Mouse (Mus musculus) macrophage (primary cell): ENCODE measurements around the gene Pcnx4. TPM values are rescaled to one million over a fixed set of nuclear protein-coding genes. Genes with fewer than 3 reads are reported as not detected.

Source experiments
- H3K27ac ChIP-seq: fragments of 350-480 bp; formaldehyde crosslinking; 2 replicates; pipeline ENCODE4 v1.9.0; 2021
- H3K36me3 ChIP-seq: fragments of 350-480 bp; formaldehyde crosslinking; 2 replicates; pipeline ENCODE4 v1.9.0; 2021; ENCODE audit errors: inconsistent target
- H3K4me3 ChIP-seq: fragments of 350-480 bp; formaldehyde crosslinking; 2 replicates; pipeline ENCODE4 v1.9.0; 2021; ENCODE audit errors: inconsistent target
- H3K79me2 ChIP-seq: fragments of 350-480 bp; formaldehyde crosslinking; 2 replicates; pipeline ENCODE4 v1.9.0; 2021; ENCODE audit errors: inconsistent target
- WGBS: methylation state at CpG from one replicate; pipeline ENCODE4 v1.1.7; 2026; ENCODE audit warnings: inconsistent platforms; ENCODE audit not compliant: missing documents; 5-methylcytosine and 5-hydroxymethylcytosine counted together
- polyA plus RNA-seq: library from polyadenylated mRNA; stranded (reverse); fragments of 250-400 nt; gene quantifications from 3 replicates; pipeline ENCODE4 v1.2.4, GENCODE M21; 2018; ENCODE audit warnings: inconsistent platforms
- total RNA-seq, 78 experiments: library from RNA; depleted of rRNA; stranded (reverse); fragments of 250-400 nt; gene quantifications; 1 replicate in 9 of 78; 2 replicates in 24 of 78; 3 replicates in 43 of 78; 4 replicates in 2 of 78; pipeline ENCODE4 v1.2.4; 2018; ENCODE audit warnings: inconsistent platforms in 56 of 78

The Pcnx4 gene
- 10 to 100 TPM in 3 of 26 experiments, 1 to 10 TPM in 23; 1.0 to 10.8 (median 6.9) TPM for total RNA-seq (2018; cell fraction: chromatin; rRNA removed)
- total RNA-seq (2018; cell fraction: cytosol; rRNA removed) = 1 to 10 TPM; 2.2 to 5.4 (median 3.9) TPM
- total RNA-seq (2018; cell fraction: nucleus; rRNA removed) = 10 to 100 TPM in 1 of 26 experiments, 1 to 10 TPM in 25; 1.8 to 10.1 (median 6.3) TPM
- polyA plus RNA-seq = 2.6 to 4.2 TPM (median 4.0 TPM) in 3 replicates

DNA sequence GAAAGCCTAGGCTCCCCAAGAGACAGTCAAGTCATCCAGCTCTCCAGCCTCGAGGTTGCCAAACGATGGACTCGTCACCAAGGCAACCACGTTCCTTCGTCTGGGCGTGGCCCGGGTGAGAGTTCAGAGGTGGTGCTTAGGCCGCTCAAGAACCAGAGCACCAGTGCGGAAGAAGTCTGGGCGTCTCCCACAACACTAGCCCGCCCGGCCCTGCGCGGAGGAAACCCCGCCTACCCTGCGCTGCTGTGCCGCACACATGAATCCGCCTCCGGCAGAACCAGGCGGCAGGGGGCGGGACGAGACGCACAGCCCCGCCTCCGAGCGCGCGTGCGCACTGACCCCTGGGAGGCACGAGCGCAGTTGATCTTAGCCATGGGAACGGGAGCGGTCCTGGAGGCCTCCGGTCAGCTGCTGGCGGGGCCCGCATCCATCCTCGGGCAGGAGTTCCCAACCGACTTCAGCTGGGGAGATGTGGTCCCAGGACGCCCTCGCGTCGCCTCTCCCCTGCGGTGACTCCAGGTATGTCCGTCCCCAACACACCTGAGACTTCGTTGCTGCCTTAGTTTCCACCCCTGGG is at the start of gene Pcnx4:
Gene Pcnx4, plus strand, starts transcription at position 363 of the 577 bp plus-strand sequence.
- Histone ChIP-seq H3K27ac (no peak within 1 kb of the TSS), H3K4me3 (peak within 1 kb of the TSS; percentile 75), H3K79me2 (peaks cover 32% of the 10 kb centered on the region; the same call in 1 of the 2 replicates), H3K36me3 (no peaks in the 10 kb centered on the region)
- WGBS = under 1% methylated on average over 45 of the region's 45 CpGs

DNA sequence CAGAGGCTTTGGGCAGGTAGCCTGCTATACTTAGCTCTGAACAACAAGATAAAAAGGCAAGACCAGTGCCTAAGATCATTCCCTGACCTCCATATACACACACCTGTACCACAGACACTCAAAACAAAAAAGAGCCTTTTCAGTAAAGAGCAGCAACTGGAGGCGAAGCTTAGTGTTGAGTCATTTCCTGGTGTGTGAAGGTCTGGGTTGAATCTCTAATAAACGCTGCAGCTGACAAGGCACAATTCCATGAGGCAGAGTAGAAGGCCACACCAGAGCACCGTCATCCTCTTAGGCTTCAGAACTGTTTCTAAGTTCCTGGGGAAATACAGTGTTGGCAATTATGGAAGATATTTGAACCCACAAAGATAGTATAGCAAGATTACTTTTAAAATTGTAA is 48.7 kb upstream of the Pcnx4 start:
- H3K27ac ChIP-seq = peak overlapping the region; percentile 95
- no peaks in the 10 kb centered on the region for H3K79me2 ChIP-seq
- H3K4me3 ChIP-seq = no peak overlapping the region
- 14% methylated on average over 3 of the region's 3 CpGs for WGBS
- H3K36me3 ChIP-seq = no peaks in the 10 kb centered on the region

DNA sequence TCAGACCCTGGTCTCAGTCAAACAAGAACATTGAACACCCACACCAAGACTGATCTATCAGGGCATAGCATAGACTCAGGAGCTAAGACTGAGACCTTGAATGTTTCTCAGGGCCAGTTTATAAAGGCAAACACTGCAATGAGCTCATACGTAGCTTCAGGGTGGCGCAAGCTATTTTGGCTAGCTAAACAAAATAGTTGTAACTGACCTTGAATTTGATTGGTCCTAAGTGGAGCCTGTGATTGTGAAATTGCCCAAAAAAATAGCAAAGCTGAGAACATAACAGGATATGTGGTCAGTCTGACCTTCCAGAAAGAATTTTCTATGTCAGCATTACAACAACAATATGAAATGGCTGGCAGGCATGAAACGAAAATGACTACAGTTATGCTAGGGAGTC is 46.2 kb upstream of the Pcnx4 start:
- peak overlapping the region; percentile 95 for H3K27ac ChIP-seq
- WGBS = 11% methylated on average over 3 of the region's 3 CpGs
- H3K4me3 ChIP-seq = no peak overlapping the region
- H3K79me2 ChIP-seq = no peaks in the 10 kb centered on the region
- no peaks in the 10 kb centered on the region for H3K36me3 ChIP-seq

DNA sequence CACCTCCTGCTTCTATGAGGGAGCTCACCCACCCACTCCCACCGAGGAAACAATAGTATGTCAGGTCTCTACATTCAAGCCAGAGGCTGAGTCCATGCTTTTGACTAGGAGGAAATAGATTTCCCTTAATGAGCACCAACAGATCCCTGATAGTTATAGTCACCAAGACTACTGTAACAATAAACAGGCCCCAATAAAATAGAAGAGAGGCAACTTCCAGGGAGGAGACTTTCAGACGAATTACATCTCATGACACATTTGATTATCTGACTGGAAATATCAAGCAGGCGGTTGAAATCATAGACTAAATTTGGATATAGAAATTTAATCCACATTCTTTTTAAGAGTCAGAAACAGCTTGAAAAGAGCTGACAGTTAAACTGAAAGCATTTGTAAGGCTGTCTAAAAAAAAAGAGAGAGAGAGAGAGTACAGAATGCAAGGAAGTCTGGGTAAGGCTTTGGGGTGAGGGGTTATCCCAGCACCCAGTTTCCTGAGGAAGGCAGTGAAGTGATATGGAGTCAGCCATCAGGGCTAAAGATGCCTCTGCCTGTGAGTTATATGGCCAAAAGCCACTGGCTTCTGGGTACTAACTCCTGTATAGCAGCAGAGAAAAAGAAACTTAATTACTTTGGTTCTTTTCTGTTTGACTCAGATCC is 45.0 kb upstream of the Pcnx4 start:
- no peak overlapping the region for H3K4me3 ChIP-seq
- H3K27ac ChIP-seq = peak overlapping the region; percentile 95
- 88% methylated on average over 3 of the region's 3 CpGs for WGBS

DNA sequence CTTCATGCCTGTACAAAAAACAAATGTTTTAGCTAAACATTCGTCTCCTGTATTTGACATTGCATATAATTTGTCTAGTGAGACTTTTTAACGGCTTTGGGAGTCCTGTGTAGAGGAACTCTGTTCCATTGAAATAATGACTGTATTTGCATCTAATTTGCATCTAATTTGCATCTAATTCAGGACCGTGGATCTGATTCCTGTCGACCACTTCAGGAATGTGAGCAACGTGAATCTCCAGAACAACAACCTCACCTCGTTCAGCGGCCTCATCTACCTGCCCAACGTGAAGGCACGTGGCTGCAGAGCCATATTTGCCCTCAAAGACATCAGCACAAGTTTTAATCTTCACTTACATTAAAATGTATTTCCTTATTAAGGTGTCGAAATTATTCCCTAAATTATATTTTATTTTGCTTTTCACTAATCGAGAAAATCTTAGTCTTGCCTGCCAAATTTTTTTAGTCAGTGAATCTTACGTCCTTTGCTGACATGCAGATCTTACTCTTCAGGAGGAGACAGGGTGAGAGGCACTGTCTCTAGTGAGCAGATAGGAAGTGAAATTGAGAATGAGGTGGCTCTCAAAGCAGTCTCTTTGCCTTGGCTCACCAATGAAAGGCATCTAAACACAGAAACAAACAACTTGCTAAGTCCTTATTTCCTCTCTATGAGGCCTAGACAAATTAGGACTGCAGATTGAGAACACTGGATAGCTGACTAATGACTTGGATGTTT is 39.1 kb upstream of the Pcnx4 start:
- 89% methylated on average over 12 of the region's 12 CpGs for WGBS
- no peaks in the 10 kb centered on the region for H3K36me3 ChIP-seq
- H3K27ac ChIP-seq = no peak overlapping the region
- H3K79me2 ChIP-seq = no peaks in the 10 kb centered on the region
- no peak overlapping the region for H3K4me3 ChIP-seq

More for the DNA sequence above, 45.0 kb upstream of the Pcnx4 start:
- H3K36me3 ChIP-seq = no peaks in the 10 kb centered on the region
- H3K79me2 ChIP-seq = no peaks in the 10 kb centered on the region

DNA sequence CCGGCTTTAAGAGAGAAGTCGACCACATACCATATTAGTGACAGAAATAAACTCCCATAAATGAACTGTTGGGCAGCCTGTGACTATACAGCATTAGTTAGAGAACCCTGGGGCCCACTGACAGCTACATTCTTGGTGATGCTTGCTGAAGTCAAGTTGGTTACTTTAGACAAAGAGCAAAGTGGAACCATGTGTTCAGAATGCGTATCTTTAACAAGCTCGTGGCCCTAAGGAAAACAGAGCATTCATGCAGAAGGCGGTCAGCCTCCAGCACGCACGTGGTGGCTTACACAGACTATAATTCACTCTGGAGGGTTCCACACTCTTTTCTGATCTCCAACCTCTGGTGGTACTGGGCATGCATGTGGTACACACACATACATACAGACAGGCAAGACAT is 26.6 kb upstream of the Pcnx4 start:
- no peaks in the 10 kb centered on the region for H3K79me2 ChIP-seq
- no peak overlapping the region for H3K27ac ChIP-seq
- H3K36me3 ChIP-seq = no peaks in the 10 kb centered on the region
- H3K4me3 ChIP-seq = no peak overlapping the region
- 89% methylated on average over 7 of the region's 7 CpGs for WGBS

DNA sequence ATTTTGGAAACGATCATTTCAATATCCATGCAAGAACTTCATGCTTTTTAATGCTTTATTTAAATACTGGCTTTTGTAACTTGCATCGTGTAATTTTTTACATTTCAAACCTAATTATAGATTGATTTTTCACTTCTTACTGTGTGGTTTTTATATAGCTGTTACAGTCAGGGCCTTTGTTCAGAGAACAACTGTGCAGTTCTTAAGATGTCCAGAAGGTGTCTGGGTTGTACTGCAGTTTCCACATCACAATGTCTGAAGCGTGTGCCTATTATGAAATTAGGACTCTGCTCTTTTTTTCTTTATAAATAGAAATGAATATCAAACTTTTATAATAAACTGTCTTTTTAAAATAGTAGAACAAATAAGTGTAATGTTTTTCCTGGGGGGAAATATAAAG is 20.7 kb upstream of the Pcnx4 start:
- WGBS = 67% methylated on average over 3 of the region's 3 CpGs
- H3K27ac ChIP-seq = no peak overlapping the region
- H3K4me3 ChIP-seq = no peak overlapping the region
- H3K79me2 ChIP-seq = no peaks in the 10 kb centered on the region
- no peaks in the 10 kb centered on the region for H3K36me3 ChIP-seq

DNA sequence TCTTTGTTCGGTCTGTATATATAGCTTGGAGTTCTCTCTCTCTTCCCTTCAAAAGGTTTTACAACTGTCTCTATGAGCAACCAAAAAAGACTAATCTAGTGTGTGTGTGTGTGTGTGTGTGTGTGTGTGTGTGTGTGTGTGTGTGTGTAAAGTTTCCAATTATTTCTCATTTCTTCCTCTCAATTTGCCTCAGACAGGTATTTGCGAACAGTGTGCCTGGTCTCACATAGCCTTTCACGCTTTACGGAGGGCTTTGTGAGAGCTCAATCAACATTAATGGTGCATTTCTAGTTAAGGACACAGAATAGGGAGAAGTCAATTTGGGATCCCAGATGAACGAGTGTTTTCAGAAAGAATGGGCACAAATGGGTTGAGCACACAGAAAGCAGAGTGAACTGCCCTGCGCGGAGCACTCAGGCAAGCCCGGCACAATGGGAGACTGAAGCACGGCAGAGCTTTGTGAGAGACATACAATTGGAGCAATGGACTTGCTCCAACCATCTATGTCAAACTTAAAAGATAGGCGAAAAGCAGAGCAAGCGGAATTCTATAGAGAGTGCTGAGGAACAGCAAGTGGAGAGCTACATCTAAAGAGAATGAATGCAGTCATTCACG is 18.0 kb upstream of the Pcnx4 start:
- WGBS = 94% methylated on average over 12 of the region's 12 CpGs
- Histone ChIP-seq H3K79me2 (no peaks in the 10 kb centered on the region), H3K36me3 (no peaks in the 10 kb centered on the region), H3K27ac (no peak overlapping the region), H3K4me3 (no peak overlapping the region)

DNA sequence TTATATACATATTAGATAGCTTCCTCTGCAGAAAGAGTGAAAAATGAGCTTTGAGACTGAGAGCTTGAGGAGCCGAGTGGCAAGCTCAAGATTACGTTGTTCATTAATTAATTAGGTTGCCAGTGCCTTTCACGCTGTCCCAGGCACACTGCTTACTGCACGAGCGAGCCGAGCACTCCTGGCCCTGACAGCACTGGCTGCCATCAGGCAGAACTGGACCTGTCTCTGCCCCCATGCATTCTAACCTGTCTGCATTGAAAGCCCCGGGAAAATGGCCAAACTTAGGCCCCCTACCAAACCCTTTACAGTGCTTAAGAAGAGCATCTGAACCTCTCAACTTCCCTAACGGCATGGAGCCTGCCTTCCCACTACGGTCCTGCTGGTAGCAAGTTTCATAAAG is 16.8 kb upstream of the Pcnx4 start:
- Histone ChIP-seq H3K4me3 (no peak overlapping the region), H3K79me2 (no peaks in the 10 kb centered on the region), H3K36me3 (no peaks in the 10 kb centered on the region), H3K27ac (no peak overlapping the region)
- WGBS = 94% methylated on average over 9 of the region's 9 CpGs

DNA sequence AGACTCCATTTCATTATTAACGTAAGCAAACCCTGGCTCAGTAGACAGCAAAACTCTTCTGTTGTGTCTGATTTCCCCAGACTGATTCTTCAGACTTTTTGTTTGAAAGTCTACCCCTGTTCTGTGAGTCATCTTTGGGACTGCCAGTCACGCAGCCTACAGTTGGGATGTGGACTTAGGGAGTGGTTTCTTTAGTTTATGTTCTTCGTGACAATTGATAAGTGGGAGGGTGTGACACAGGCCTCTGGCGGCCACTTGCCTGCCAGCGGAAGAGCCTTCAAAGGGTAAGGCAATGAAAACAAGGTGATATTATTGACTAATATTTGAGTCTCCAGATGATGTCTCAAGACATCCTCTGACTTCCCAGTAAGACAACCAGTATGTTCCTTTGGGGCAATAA is 16.3 kb upstream of the Pcnx4 start:
- Histone ChIP-seq H3K4me3 (no peak overlapping the region), H3K27ac (no peak overlapping the region), H3K36me3 (no peaks in the 10 kb centered on the region), H3K79me2 (no peaks in the 10 kb centered on the region)
- WGBS = 93% methylated on average over 5 of the region's 5 CpGs

DNA sequence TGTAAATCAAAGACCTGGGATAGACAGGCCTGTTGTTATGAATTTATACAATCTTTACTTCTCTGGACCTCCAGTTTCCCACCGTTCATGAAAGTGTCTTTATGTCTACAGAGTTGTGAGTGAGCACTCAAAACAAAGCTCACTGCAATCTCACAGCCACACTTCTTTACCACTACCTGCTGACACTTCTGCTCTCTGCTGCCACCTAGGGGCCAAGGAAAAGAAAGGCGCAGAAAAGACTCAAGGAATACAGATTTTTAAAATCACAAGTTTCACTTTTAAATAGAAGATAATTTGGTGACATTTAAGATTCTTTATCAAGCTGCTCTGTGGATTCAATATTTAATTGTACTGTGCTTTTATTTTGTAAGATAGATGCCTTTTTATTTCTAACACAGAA is 15.5 kb upstream of the Pcnx4 start:
- H3K79me2 ChIP-seq = no peaks in the 10 kb centered on the region
- H3K27ac ChIP-seq = no peak overlapping the region
- WGBS = 5% methylated on average over 2 of the region's 2 CpGs
- H3K4me3 ChIP-seq = no peak overlapping the region
- H3K36me3 ChIP-seq = no peaks in the 10 kb centered on the region

DNA sequence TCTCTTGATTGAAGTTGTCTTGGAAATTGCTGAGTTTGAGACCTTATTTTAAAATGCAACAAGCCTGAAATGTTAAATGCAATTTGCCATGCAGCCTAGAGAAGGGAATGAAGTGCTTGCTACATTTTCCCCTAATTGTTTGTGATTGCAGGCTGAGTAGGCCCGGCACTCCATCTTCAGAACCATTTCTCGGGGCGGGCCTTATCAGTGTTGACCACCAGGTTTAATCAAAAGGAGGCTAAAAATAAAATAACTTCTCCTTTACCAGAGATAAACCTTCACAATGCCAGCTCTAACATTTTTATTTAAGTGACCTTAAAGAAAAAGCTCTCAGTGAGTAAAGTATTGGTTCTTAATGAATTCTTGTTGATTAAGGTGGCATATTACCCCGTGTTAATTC is 10.6 kb upstream of the Pcnx4 start:
- Histone ChIP-seq H3K27ac (no peak overlapping the region), H3K79me2 (no peaks in the 10 kb centered on the region), H3K4me3 (no peak overlapping the region), H3K36me3 (no peaks in the 10 kb centered on the region)
- WGBS = 73% methylated on average over 4 of the region's 4 CpGs

DNA sequence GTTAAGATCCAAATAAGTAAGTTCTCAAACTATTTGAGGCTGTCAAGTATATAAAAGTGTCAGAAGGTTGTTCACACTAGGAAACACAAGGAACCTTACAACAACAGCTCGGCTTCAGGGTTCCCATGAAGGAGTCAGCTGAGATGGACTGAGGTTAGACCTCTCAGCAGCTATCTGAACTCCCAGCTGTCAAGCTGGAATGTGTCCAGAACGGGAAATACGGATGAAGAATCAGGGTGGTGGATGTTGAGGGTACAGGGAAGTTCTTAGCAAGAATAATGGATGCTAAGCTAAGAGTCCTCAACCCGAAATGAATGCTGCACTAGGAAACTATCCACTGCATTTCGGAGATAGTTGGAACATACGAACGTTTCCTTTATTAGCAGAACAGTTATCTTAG is 3.9 kb upstream of the Pcnx4 start:
- 98% methylated on average over 7 of the region's 7 CpGs for WGBS
- peaks cover 10% of the 10 kb centered on the region; the same call in 1 of the 2 replicates for H3K79me2 ChIP-seq
- no peaks in the 10 kb centered on the region for H3K36me3 ChIP-seq
- no peak overlapping the region for H3K27ac ChIP-seq
- H3K4me3 ChIP-seq = no peak overlapping the region

DNA sequence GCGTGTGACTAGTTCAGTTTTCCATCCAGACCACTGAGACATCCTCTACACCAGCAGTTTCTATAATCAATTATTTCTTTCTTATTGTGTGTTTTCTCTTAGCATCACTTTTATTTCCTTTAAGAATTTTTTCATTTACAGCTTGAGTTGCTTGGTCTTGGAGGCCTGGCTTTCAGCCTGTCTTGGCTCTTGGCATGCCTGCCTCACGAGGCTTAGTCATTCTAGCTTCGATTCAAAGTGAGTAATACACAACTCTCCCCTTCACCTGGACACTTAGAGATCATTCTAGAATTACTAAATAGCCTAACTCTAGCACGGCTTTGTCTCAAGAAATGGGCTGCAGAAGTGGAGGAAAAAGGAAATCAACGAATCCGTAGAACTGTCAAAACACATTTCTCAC is 2.2 kb upstream of the Pcnx4 start:
- 45% methylated on average over 6 of the region's 6 CpGs for WGBS

More for the DNA sequence above, 2.2 kb upstream of the Pcnx4 start:
- Histone ChIP-seq H3K27ac (no peak overlapping the region), H3K79me2 (peaks cover 26% of the 10 kb centered on the region; the same call in 1 of the 2 replicates), H3K4me3 (no peak overlapping the region), H3K36me3 (no peaks in the 10 kb centered on the region)
